In genomic region chr5:118655428-118655827, GRCm38 (mm10) we compare ENCODE assay signal across 15 mouse cellular contexts.
DNase-seq lines count a peak whose midpoint lies in the region; ATAC-seq and TF ChIP-seq lines count a peak whose summit lies in the region.
"Had no signal": no experiment of that assay in that cellular context is flagged by ENCODE, and none has a peak within 500 bp of the region (broad histone marks: within the 10 kb centered on the region; RNA-seq: fewer than 3 reads in every experiment).

No protein-coding gene starts in this region.

- ATAC-seq in embryonic facial prominence, embryonic 14.5 days (ENCODE audit: low read depth), result no peak
- ATAC-seq in hindbrain, embryonic 14.5 days (ENCODE audit: low FRiP score), result 0 out of 2 replicates have a peak, but pooled peaks have one; percentile 37
- ATAC-seq in hindbrain, embryonic 12.5 days (ENCODE audit: low FRiP score), result no peak
- ATAC-seq in lung, embryonic 15.5 days (ENCODE audit: borderline replicate concordance, extremely low read depth, low FRiP score, low TSS enrichment), result no peak

- no peaks in the 10 kb centered on the region for H3K36me3 ChIP-seq in embryonic facial prominence, embryonic 14.5 days (ENCODE audit: control insufficient read depth, insufficient read depth, low read length)
- no peaks in the 10 kb centered on the region for H3K36me3 ChIP-seq in embryonic facial prominence, embryonic 10.5 days (replicated peaks)
- H3K36me3 ChIP-seq in hindbrain, embryonic 14.5 days (replicated peaks; ENCODE audit: control insufficient read depth, insufficient read depth), result no peaks in the 10 kb centered on the region
- no peaks in the 10 kb centered on the region for H3K36me3 ChIP-seq in hindbrain, embryonic 12.5 days
- H3K36me3 ChIP-seq in lung, embryonic 15.5 days, result no peaks in the 10 kb centered on the region
- H3K36me3 ChIP-seq: limb, embryonic 12.5 days had no signal

- TF ChIP-seq POLR2A in bone marrow macrophage, adult 2 months (IDR thresholded peaks at IDR 0.05; ENCODE audit: borderline replicate concordance, low read depth, low read length), result no peak

- no peak for TF ChIP-seq CTCF in bone marrow macrophage, adult 2 months (IDR thresholded peaks at IDR 0.05; ENCODE audit: low read depth, low read length)
- no peak for TF ChIP-seq CTCF in layer of hippocampus, adult 2 months (conservative IDR thresholded peaks at IDR 0.05)

- no peak overlapping the region for H3K9ac ChIP-seq in embryonic facial prominence, embryonic 14.5 days (ENCODE audit: low read depth, low read length)
- no peak overlapping the region; the same call in 1 of the 2 replicates for H3K9ac ChIP-seq in hindbrain, embryonic 14.5 days
- H3K9ac ChIP-seq in hindbrain, embryonic 12.5 days, result no peak overlapping the region
- H3K9ac ChIP-seq in lung, embryonic 15.5 days, result no peak overlapping the region
- H3K9ac ChIP-seq: limb, embryonic 12.5 days; liver, embryonic 14.5 days had no signal

- H3K4me3 ChIP-seq in embryonic facial prominence, embryonic 14.5 days (ENCODE audit: low read depth, low read length), result no peak overlapping the region
- no peak overlapping the region for H3K4me3 ChIP-seq in embryonic facial prominence, embryonic 10.5 days
- H3K4me3 ChIP-seq in hindbrain, embryonic 14.5 days (replicated peaks; ENCODE audit: low read length), result no peak overlapping the region
- no peak overlapping the region for H3K4me3 ChIP-seq in hindbrain, embryonic 12.5 days
- no peak overlapping the region for H3K4me3 ChIP-seq in lung, embryonic 15.5 days
- no peak overlapping the region for H3K4me3 ChIP-seq in bone marrow macrophage, adult 2 months (ENCODE audit: insufficient read depth, low read length)
- H3K4me3 ChIP-seq in layer of hippocampus, adult 2 months, result no peak overlapping the region
- H3K4me3 ChIP-seq: erythroblast, embryonic 14.5 days; left cerebral cortex, adult 2 months; limb, embryonic 12.5 days; myocyte had no signal

- peaks cover 3% of the 10 kb centered on the region; the same call in 1 of the 2 replicates for H3K4me1 ChIP-seq in embryonic facial prominence, embryonic 14.5 days (ENCODE audit: control insufficient read depth, insufficient read depth, low read length)
- H3K4me1 ChIP-seq in embryonic facial prominence, embryonic 10.5 days, result peaks cover 42% of the 10 kb centered on the region
- H3K4me1 ChIP-seq in hindbrain, embryonic 14.5 days (replicated peaks; ENCODE audit: control insufficient read depth, insufficient read depth, low read length), result peaks cover 5% of the 10 kb centered on the region; the same call in 1 of the 2 replicates
- H3K4me1 ChIP-seq in hindbrain, embryonic 12.5 days, result peaks cover 15% of the 10 kb centered on the region
- H3K4me1 ChIP-seq in lung, embryonic 15.5 days, result peaks cover 58% of the 10 kb centered on the region
- peaks cover 71% of the 10 kb centered on the region for H3K4me1 ChIP-seq in bone marrow macrophage, adult 2 months (ENCODE audit: control insufficient read depth, insufficient read depth, low read length)

- WGBS in embryonic facial prominence, embryonic 14.5 days, result 69% methylated on average over 7 of the region's 7 CpGs
- WGBS in embryonic facial prominence, embryonic 10.5 days, result 70% methylated on average over 7 of the region's 7 CpGs
- WGBS in hindbrain, embryonic 14.5 days, result 55% methylated on average over 7 of the region's 7 CpGs
- 64% methylated on average over 7 of the region's 7 CpGs for WGBS in hindbrain, embryonic 12.5 days
- WGBS in lung, embryonic 15.5 days, result 41% methylated on average over 7 of the region's 7 CpGs

- H3K4me2 ChIP-seq in embryonic facial prominence, embryonic 14.5 days (ENCODE audit: low read depth, low read length), result no peak overlapping the region
- no peak overlapping the region for H3K4me2 ChIP-seq in hindbrain, embryonic 14.5 days (replicated peaks)
- H3K4me2 ChIP-seq in hindbrain, embryonic 12.5 days (replicated peaks), result no peak overlapping the region
- no peak overlapping the region for H3K4me2 ChIP-seq in lung, embryonic 15.5 days
- H3K4me2 ChIP-seq: limb, embryonic 12.5 days had no signal

- H3K9me3 ChIP-seq in embryonic facial prominence, embryonic 14.5 days (ENCODE audit: control insufficient read depth, low read length), result no peaks in the 10 kb centered on the region
- no peaks in the 10 kb centered on the region for H3K9me3 ChIP-seq in embryonic facial prominence, embryonic 10.5 days
- H3K9me3 ChIP-seq in hindbrain, embryonic 14.5 days (ENCODE audit: control insufficient read depth, low read length), result no peaks in the 10 kb centered on the region
- H3K9me3 ChIP-seq in hindbrain, embryonic 12.5 days (replicated peaks), result no peaks in the 10 kb centered on the region
- no peaks in the 10 kb centered on the region for H3K9me3 ChIP-seq in lung, embryonic 15.5 days
- H3K9me3 ChIP-seq: limb, embryonic 12.5 days had no signal

- 0 out of 2 replicates have a peak overlapping the region, but pooled peaks have one; percentile 9 for H3K27ac ChIP-seq in embryonic facial prominence, embryonic 14.5 days (replicated peaks; ENCODE audit: low read depth, low read length)
- H3K27ac ChIP-seq in embryonic facial prominence, embryonic 10.5 days (replicated peaks), result no peak overlapping the region
- H3K27ac ChIP-seq in hindbrain, embryonic 14.5 days, result no peak overlapping the region
- H3K27ac ChIP-seq in hindbrain, embryonic 12.5 days, result no peak overlapping the region
- peak overlapping the region; percentile 49; the same call in 1 of the 2 replicates for H3K27ac ChIP-seq in lung, embryonic 15.5 days
- H3K27ac ChIP-seq in bone marrow macrophage, adult 2 months (ENCODE audit: insufficient read depth, low read depth, low read length), result peak overlapping the region; percentile 78
- H3K27ac ChIP-seq in layer of hippocampus, adult 2 months, result no peak overlapping the region
- H3K27ac ChIP-seq: left cerebral cortex, adult 2 months; liver, embryonic 14.5 days had no signal

- no peak for DNase-seq in embryonic facial prominence, embryonic 14.5 days (ENCODE audit: low spot score)
- no peak for DNase-seq in embryonic facial prominence, embryonic 10.5 days (ENCODE audit: low spot score)
- no peak for DNase-seq in hindbrain, embryonic 14.5 days (ENCODE audit: low spot score)
- no peak for DNase-seq in lung, postnatal 36 days
- no peak for DNase-seq in layer of hippocampus, adult 2 months (ENCODE audit: low spot score in 2 of 2)
- DNase-seq: gastrocnemius, postnatal 25 days had no signal

- no peaks in the 10 kb centered on the region for H3K27me3 ChIP-seq in embryonic facial prominence, embryonic 14.5 days (replicated peaks; ENCODE audit: control insufficient read depth, insufficient read depth, low read length)
- no peaks in the 10 kb centered on the region for H3K27me3 ChIP-seq in embryonic facial prominence, embryonic 10.5 days (replicated peaks; ENCODE audit: low read depth, poor library complexity, severe bottlenecking)
- no peaks in the 10 kb centered on the region for H3K27me3 ChIP-seq in hindbrain, embryonic 14.5 days (ENCODE audit: control insufficient read depth, insufficient read depth, low read length)
- H3K27me3 ChIP-seq in hindbrain, embryonic 12.5 days, result no peaks in the 10 kb centered on the region
- no peaks in the 10 kb centered on the region for H3K27me3 ChIP-seq in lung, embryonic 15.5 days
- H3K27me3 ChIP-seq: CH12.LX; limb, embryonic 12.5 days had no signal

Comparison
In these comparisons a context has a peak if more than half of its experiments do, and no peak if none do; other contexts are left out.
1. H3K27ac ChIP-seq: peak in embryonic facial prominence, embryonic 14.5 days (single experiment), lung, embryonic 15.5 days (single experiment) and bone marrow macrophage, adult 2 months (single experiment); none in embryonic facial prominence, embryonic 10.5 days (single experiment), hindbrain, embryonic 14.5 days (single experiment), hindbrain, embryonic 12.5 days (single experiment) and layer of hippocampus, adult 2 months (single experiment).